Mouse (Mus musculus) ES-E14 (cell line): ENCODE results near the gene Cops9. TPM values are rescaled to one million over a fixed set of nuclear protein-coding genes. Genes with fewer than 3 reads are reported as not detected.

Experiments
- DNase-seq: peaks from one replicate; pipeline ENCODE4 v3.0.0-alpha.2; 2013; ENCODE audit warnings: low read depth, low spot score
- H3K27ac ChIP-seq: 2 replicates; pipeline ENCODE4 v1.5.1; 2012; ENCODE audit warnings: low read depth, mild to moderate bottlenecking, low read length, moderate library complexity, mixed read lengths; ENCODE audit not compliant: poor library complexity, insufficient read depth, severe bottlenecking
- H3K36me3 ChIP-seq: 2 replicates; pipeline ENCODE4 v1.6.1; 2012; ENCODE audit warnings: mild to moderate bottlenecking, low read length, moderate library complexity, mixed read lengths; ENCODE audit not compliant: control insufficient read depth, poor library complexity, insufficient read depth, severe bottlenecking
- H3K4me1 ChIP-seq, 2 experiments: fragments of 150-350 bp in 1 of 2; sonication (generic) in 1 of 2; 2 replicates each; pipeline ENCODE4 v1.6.1; 2012; ENCODE audit warnings: low read length in 2 of 2, mild to moderate bottlenecking in 1 of 2, mixed read lengths in 1 of 2; ENCODE audit not compliant: control insufficient read depth in 2 of 2, insufficient read depth in 2 of 2, poor library complexity in 1 of 2
- H3K4me3 ChIP-seq, 2 experiments: fragments of 150-350 bp in 1 of 2; sonication (generic) in 1 of 2; 2 replicates each; pipeline ENCODE4 v1.5.1; 2012; ENCODE audit warnings: low read length in 2 of 2, low read depth in 1 of 2, mild to moderate bottlenecking in 1 of 2, mixed read lengths in 1 of 2; ENCODE audit not compliant: insufficient read depth in 1 of 2, poor library complexity in 1 of 2, severe bottlenecking in 1 of 2
- H3K9ac ChIP-seq: 2 replicates; pipeline ENCODE4 v1.6.1; 2012; ENCODE audit warnings: low read depth, mild to moderate bottlenecking, low read length, mixed read lengths; ENCODE audit not compliant: poor library complexity, insufficient read depth, severe bottlenecking
- H3K9me3 ChIP-seq: fragments of 150-350 bp; sonication (generic); 2 replicates; pipeline ENCODE4 v1.6.1; 2012; ENCODE audit warnings: low read depth, mild to moderate bottlenecking, low read length; ENCODE audit not compliant: control insufficient read depth, insufficient read depth
- CHD2 ChIP-seq: IDR thresholded peaks from 2 replicates; pipeline ENCODE4 v1.6.1; 2014; ENCODE audit warnings: mild to moderate bottlenecking, low read depth, low read length, inconsistent platforms
- HCFC1 ChIP-seq: IDR thresholded peaks from 2 replicates; pipeline ENCODE4 v1.6.1; 2012; ENCODE audit warnings: low read length, inconsistent platforms, borderline replicate concordance; ENCODE audit not compliant: insufficient read depth
- MAFK ChIP-seq: IDR thresholded peaks from 2 replicates; pipeline ENCODE4 v1.6.1; 2014; ENCODE audit warnings: mild to moderate bottlenecking, low read depth, low read length, inconsistent platforms; ENCODE audit not compliant: insufficient read depth
- ZC3H11A ChIP-seq: IDR thresholded peaks from 2 replicates; pipeline ENCODE4 v1.6.1; 2012; ENCODE audit warnings: low read depth, mild to moderate bottlenecking, inconsistent platforms, low read length, borderline replicate concordance
- ZNF384 ChIP-seq: IDR thresholded peaks from 2 replicates; pipeline ENCODE4 v1.6.1; 2012; ENCODE audit warnings: low read depth, low read length, inconsistent platforms
- in situ Hi-C, 2 experiments: fragments of 600-800 bp; cut with MboI; formaldehyde crosslinking; loops; one replicate each; pipeline ENCODE4 v1.15.1; 2025; ENCODE audit warnings: low sequenced_read_pairs in 2 of 2, inconsistent platforms in 1 of 2; ENCODE audit not compliant: unreplicated experiment in 2 of 2
- total RNA-seq: library from RNA; depleted of rRNA; stranded (reverse); fragments of 300-350 nt; gene quantifications from 2 replicates; pipeline ENCODE4 v1.2.3, GENCODE M21; 2012; rRNA removed

Cops9 gene
- total RNA-seq = 124 and 176 TPM in 2 replicates

DNA sequence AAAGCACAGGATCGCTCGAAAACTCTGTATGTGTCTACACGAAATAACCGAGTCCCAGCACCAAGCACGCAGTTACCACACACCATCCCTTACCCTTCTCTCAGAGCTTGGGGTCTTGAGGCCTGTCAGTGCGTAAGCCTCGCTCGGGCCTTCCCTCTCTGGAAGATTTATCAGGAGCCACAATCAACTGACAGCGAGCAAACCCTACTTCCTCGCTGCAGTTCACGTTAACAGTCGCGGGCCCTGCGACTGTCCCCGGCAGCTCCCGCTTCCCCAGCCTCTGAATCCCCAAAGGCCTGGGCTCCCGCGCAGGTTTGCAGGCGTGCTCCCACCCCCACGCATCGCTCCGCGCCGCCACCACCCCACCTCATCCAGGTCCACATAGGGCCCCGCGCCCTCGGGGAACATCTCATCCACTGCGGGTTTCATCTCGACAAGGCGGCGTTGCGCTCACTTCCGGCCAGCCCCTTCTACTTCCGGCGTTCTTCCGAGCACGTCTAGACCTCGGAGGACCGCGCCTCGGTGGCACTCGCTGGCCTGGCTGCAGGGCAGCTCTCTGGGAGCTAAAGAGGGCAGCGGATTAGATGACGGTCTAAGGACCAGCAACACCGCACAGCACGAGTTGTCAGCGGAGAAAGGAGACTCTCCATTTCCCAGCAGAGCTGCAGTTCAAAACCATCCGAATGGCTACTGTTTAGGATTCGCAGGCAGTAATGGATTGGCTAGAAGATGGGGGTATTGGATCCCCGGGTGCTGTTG, at the start of gene Cops9:
Cops9 (minus strand) TSS at position 472 of the 759 bp plus-strand sequence.
- Histone ChIP-seq H3K9me3 (no peaks in the 10 kb centered on the region), H3K36me3 (peaks cover 7% of the 10 kb centered on the region), H3K4me3 (peak within 1 kb of the TSS; percentile 93 to 98), H3K4me1 (0 out of 4 replicates have a peak, but pooled peaks cover 0 to 3% of the 10 kb centered on the region in 2 experiments), H3K27ac (no peak within 1 kb of the TSS), H3K9ac (peak within 1 kb of the TSS; percentile 93)
- DNase-seq = peak; percentile 57
- in situ Hi-C loops = no loop called here
- TF ChIP-seq ZNF384 (no peak), CHD2 (no peak), ZC3H11A (no peak), HCFC1 (peak; percentile 74; the same call in 1 of the 2 replicates)

DNA sequence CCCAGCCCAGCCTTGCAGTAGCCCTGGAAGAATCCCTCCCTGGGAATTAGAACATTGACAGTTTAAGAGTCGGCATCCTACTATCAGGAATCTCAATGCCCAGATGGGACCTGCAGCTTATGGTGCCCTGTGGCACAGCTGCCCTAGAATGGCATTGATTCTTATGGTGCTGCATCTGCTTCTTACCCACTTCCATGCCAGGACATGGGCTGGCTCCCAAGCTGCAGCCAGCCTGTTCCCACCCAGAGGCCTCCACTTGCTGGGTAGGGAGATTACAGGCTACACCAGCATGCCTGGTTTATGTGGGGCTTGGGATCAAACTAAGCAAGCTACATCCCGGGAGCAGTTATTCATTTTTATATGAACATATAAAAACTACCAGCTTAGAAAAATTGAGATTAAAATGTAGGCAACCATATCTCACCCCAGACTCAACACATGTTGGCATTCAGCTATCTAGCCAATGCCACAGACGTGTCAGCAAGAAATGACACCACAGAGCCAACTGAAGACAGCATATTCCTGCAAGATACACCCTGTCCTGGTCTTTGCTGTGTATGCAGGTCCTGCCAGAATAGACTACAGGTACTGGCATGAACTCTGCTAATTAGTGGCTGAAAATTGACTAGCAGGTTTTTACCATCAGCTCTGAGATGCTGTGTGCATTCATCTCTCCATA, 49.5 kb upstream of the Cops9 start:
- H3K4me1 ChIP-seq = no peaks in the 10 kb centered on the region
- DNase-seq = no peak
- no peaks in the 10 kb centered on the region for H3K9me3 ChIP-seq
- H3K9ac ChIP-seq = no peak overlapping the region
- TF ChIP-seq ZNF384 (no peak), MAFK (no peak), ZC3H11A (no peak), CHD2 (no peak), HCFC1 (no peak)
- H3K27ac ChIP-seq = no peak overlapping the region
- no peak overlapping the region for H3K4me3 ChIP-seq
- in situ Hi-C loops = no loop called here
- H3K36me3 ChIP-seq = no peaks in the 10 kb centered on the region

DNA sequence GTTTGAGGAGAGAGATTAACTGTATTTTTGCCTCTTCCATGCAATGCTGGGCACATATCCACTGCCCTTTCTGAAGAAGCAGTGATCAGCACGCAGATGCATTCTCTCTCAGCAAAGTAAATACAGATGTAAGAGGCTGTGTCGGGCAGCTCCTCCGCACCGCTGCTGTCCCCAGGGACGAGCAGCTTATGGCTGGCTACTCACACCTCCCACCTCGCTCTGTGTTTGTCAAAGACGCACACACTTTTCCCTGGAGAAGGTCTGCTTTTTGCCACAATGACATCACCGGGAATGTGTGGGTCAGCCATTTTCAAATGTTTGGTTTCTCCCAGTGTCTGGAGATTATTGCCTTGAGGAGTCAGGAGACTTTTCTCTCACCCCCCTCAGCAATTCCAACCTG, 45.2 kb upstream of the Cops9 start:
- Histone ChIP-seq H3K27ac (no peak overlapping the region), H3K4me1 (no peaks in the 10 kb centered on the region), H3K9me3 (no peaks in the 10 kb centered on the region), H3K4me3 (no peak overlapping the region), H3K9ac (no peak overlapping the region), H3K36me3 (no peaks in the 10 kb centered on the region)
- TF ChIP-seq MAFK (no peak), CHD2 (no peak), ZNF384 (no peak), HCFC1 (no peak), ZC3H11A (no peak)
- in situ Hi-C loops = no loop called here
- DNase-seq = no peak

DNA sequence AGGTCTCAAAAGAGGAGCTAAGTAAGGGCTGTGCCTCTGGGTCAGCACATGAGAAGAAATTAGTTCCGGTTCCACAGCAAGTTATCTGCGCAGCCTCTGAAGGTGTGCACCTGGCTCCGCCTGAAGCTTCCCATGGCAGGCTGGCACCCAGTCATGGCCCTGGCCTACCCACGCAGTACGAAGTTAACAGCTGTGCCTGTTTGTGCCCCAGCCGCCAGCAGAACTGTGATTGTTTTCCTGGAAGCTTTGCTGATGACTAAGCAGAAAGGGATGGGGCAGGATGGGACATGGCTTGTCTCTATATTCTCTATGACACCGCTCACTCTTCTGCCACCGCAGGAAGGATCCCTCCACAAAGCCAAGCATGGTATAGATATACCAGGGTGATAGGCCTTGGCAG, 41.4 kb upstream of the Cops9 start:
- H3K4me3 ChIP-seq = no peak overlapping the region
- no peak overlapping the region for H3K27ac ChIP-seq
- no peak for TF ChIP-seq ZNF384
- TF ChIP-seq MAFK = no peak
- TF ChIP-seq ZC3H11A = no peak
- TF ChIP-seq HCFC1 = no peak
- no peak for TF ChIP-seq CHD2
- in situ Hi-C loops = no loop called here
- no peaks in the 10 kb centered on the region for H3K36me3 ChIP-seq
- no peaks in the 10 kb centered on the region for H3K9me3 ChIP-seq
- H3K4me1 ChIP-seq = no peaks in the 10 kb centered on the region
- no peak for DNase-seq
- no peak overlapping the region for H3K9ac ChIP-seq
